Mouse (Mus musculus): Measurements from ENCODE around the gene Tas2r134. TPM values are rescaled to one million over a fixed set of nuclear protein-coding genes. Genes with fewer than 3 reads are reported as not detected.

The Tas2r134 gene
- polyA plus RNA-seq, 1 experiment from 2014 or later: not detected

- ATAC-seq: no peak
- 77% methylated on average over 2 of the region's 2 CpGs for WGBS
- H3K36me3 ChIP-seq: no peaks in the 10 kb centered on the region
Measured at GRCm38 (mm10) chr2:51674321-51674720, 47.0 kb downstream of the Tas2r134 start.

More at GRCm38 (mm10) chr2:51674321-51674720, 47.0 kb downstream of the Tas2r134 start:
- H3K9me3 ChIP-seq: no peaks in the 10 kb centered on the region
- no peak overlapping the region for H3K4me2 ChIP-seq (replicated peaks)
- H3K4me1 ChIP-seq (replicated peaks): no peaks in the 10 kb centered on the region
- H3K9ac ChIP-seq: no peak overlapping the region
- H3K27ac ChIP-seq: no peak overlapping the region
- no peak overlapping the region for H3K4me3 ChIP-seq (replicated peaks)
- H3K27me3 ChIP-seq (replicated peaks): no peaks in the 10 kb centered on the region
